Mouse (Mus musculus): Measurements from ENCODE around the gene Mup4. TPM values are rescaled to one million over a fixed set of nuclear protein-coding genes. Genes with fewer than 3 reads are reported as not detected.
"Not testable (repeated sequence)": the region's sequence is repeated elsewhere in the genome, so short reads cannot be mapped to it uniquely, and the experiment has no call there.

The Mup4 gene
- polyA plus RNA-seq (2016; fragmentation: Nextera tagmentation; extraction: Ambion mirVana), result not detected in 2 replicates

- Histone ChIP-seq H3K9me3 (no peaks in the 10 kb centered on the region), H3K27me3 (ENCODE audit: insufficient read depth, poor library complexity, severe bottlenecking) (no peaks in the 10 kb centered on the region), H3K4me3 (no peak within 1 kb of the TSS), H3K36me3 (no peaks in the 10 kb centered on the region), H3K27ac (no peak within 1 kb of the TSS), H3K4me1 (no peaks in the 10 kb centered on the region)
- no peak for DNase-seq (ENCODE audit: low spot score)
- WGBS, result 72% methylated on average over 3 of the region's 3 CpGs
Observed at GRCm38 (mm10) chr4:59960610-59961009, at the start of gene Mup4. Gene Mup4, minus strand, starts transcription at chr4:59960710.

- H3K4me1 ChIP-seq; H3K27me3 ChIP-seq (ENCODE audit: insufficient read depth, poor library complexity, severe bottlenecking); H3K27ac ChIP-seq; H3K4me3 ChIP-seq; DNase-seq (ENCODE audit: low spot score); H3K36me3 ChIP-seq; H3K9me3 ChIP-seq: not testable (repeated sequence)
Observed at GRCm38 (mm10) chr4:59997894-59998293, 37.4 kb upstream of the Mup4 start.

GRCm38 (mm10) chr4:59963405-59964344, 3.2 kb upstream of the Mup4 start, which contains the start of gene Mup6:
Gene Mup6, plus strand, starts transcription at chr4:59964294.
- no peak for DNase-seq (ENCODE audit: low spot score)
- Histone ChIP-seq H3K4me3 (no peak within 1 kb of the TSS), H3K27me3 (ENCODE audit: insufficient read depth, poor library complexity, severe bottlenecking) (no peaks in the 10 kb centered on the region), H3K4me1 (no peaks in the 10 kb centered on the region), H3K36me3 (no peaks in the 10 kb centered on the region), H3K27ac (no peak within 1 kb of the TSS), H3K9me3 (no peaks in the 10 kb centered on the region)
- WGBS, result 46% methylated on average over 3 of the region's 3 CpGs

- Histone ChIP-seq H3K9me3 (no peaks in the 10 kb centered on the region), H3K36me3 (no peaks in the 10 kb centered on the region), H3K27me3 (ENCODE audit: insufficient read depth, poor library complexity, severe bottlenecking) (no peaks in the 10 kb centered on the region), H3K4me3 (no peak overlapping the region), H3K4me1 (no peaks in the 10 kb centered on the region), H3K27ac (no peak overlapping the region)
- 80% methylated on average over 2 of the region's 2 CpGs for WGBS
- no peak for DNase-seq (ENCODE audit: low spot score)
Observed at GRCm38 (mm10) chr4:59937543-59937942, 23.0 kb downstream of the Mup4 start.

GRCm38 (mm10) chr4:59932505-59933281, 27.8 kb downstream of the Mup4 start:
- H3K4me1 ChIP-seq, result no peaks in the 10 kb centered on the region
- H3K9me3 ChIP-seq, result no peaks in the 10 kb centered on the region
- H3K4me3 ChIP-seq, result no peak overlapping the region
- whole genome bisulfite sequencing, result 47% methylated on average over 6 of the region's 6 CpGs
- H3K36me3 ChIP-seq, result no peaks in the 10 kb centered on the region
- DNase-seq (ENCODE audit: low spot score), result peak; percentile 24
- H3K27me3 ChIP-seq (ENCODE audit: insufficient read depth, poor library complexity, severe bottlenecking), result no peaks in the 10 kb centered on the region
- no peak overlapping the region for H3K27ac ChIP-seq

- WGBS, result 18% methylated on average over 6 of the region's 6 CpGs
- H3K36me3 ChIP-seq, result no peaks in the 10 kb centered on the region
- peak; percentile 89 for DNase-seq (ENCODE audit: low spot score)
- H3K4me1 ChIP-seq, result peaks cover 10% of the 10 kb centered on the region; the same call in 1 of the 2 replicates
- H3K9me3 ChIP-seq, result no peaks in the 10 kb centered on the region
- no peak overlapping the region for H3K27ac ChIP-seq
- no peaks in the 10 kb centered on the region for H3K27me3 ChIP-seq (ENCODE audit: insufficient read depth, poor library complexity, severe bottlenecking)
- H3K4me3 ChIP-seq, result no peak overlapping the region
Observed at GRCm38 (mm10) chr4:59928347-59928746, 32.2 kb downstream of the Mup4 start.

- Histone ChIP-seq H3K9me3 (no peaks in the 10 kb centered on the region), H3K36me3 (no peaks in the 10 kb centered on the region), H3K27me3 (ENCODE audit: insufficient read depth, poor library complexity, severe bottlenecking) (no peaks in the 10 kb centered on the region), H3K4me3 (no peak overlapping the region), H3K27ac (no peak overlapping the region), H3K4me1 (peaks cover 12% of the 10 kb centered on the region; the same call in 1 of the 2 replicates)
- 77% methylated on average over 3 of the region's 3 CpGs for WGBS
- peak; percentile 72 for DNase-seq (ENCODE audit: low spot score)
Observed at GRCm38 (mm10) chr4:59927666-59928065, 32.8 kb downstream of the Mup4 start.

GRCm38 (mm10) chr4:59925082-59925481, 35.4 kb downstream of the Mup4 start:
- H3K9me3 ChIP-seq, result no peaks in the 10 kb centered on the region
- H3K4me1 ChIP-seq, result peaks cover 12% of the 10 kb centered on the region; the same call in 1 of the 2 replicates
- WGBS, result 88% methylated on average over 9 of the region's 9 CpGs

GRCm38 (mm10) chr4:59917966-59918365, 42.5 kb downstream of the Mup4 start:
- 89% methylated on average over 3 of the region's 3 CpGs for WGBS

More at GRCm38 (mm10) chr4:59925082-59925481, 35.4 kb downstream of the Mup4 start:
- no peak overlapping the region for H3K4me3 ChIP-seq
- H3K27me3 ChIP-seq (ENCODE audit: insufficient read depth, poor library complexity, severe bottlenecking), result no peaks in the 10 kb centered on the region
- DNase-seq (ENCODE audit: low spot score), result no peak
- H3K27ac ChIP-seq, result peak overlapping the region; percentile 74; the same call in 1 of the 2 replicates
- H3K36me3 ChIP-seq, result no peaks in the 10 kb centered on the region

GRCm38 (mm10) chr4:59914608-59915403, 45.7 kb downstream of the Mup4 start, which contains the start of gene Slc46a2:
Gene Slc46a2, minus strand, starts transcription at chr4:59915056.
- 16% methylated on average over 22 of the region's 22 CpGs for WGBS
- H3K9me3 ChIP-seq, result no peaks in the 10 kb centered on the region
- H3K36me3 ChIP-seq, result no peaks in the 10 kb centered on the region
- peaks cover 14% of the 10 kb centered on the region; the same call in 1 of the 2 replicates for H3K4me1 ChIP-seq
- no peak within 1 kb of the TSS for H3K4me3 ChIP-seq
- H3K27me3 ChIP-seq (ENCODE audit: insufficient read depth, poor library complexity, severe bottlenecking), result peaks cover 24% of the 10 kb centered on the region
- DNase-seq (ENCODE audit: low spot score), result no peak
- H3K27ac ChIP-seq, result no peak within 1 kb of the TSS

More at GRCm38 (mm10) chr4:59917966-59918365, 42.5 kb downstream of the Mup4 start:
- peaks cover 14% of the 10 kb centered on the region; the same call in 1 of the 2 replicates for H3K4me1 ChIP-seq
- H3K9me3 ChIP-seq, result no peaks in the 10 kb centered on the region
- no peak for DNase-seq (ENCODE audit: low spot score)
- peaks cover 24% of the 10 kb centered on the region for H3K27me3 ChIP-seq (ENCODE audit: insufficient read depth, poor library complexity, severe bottlenecking)
- no peak overlapping the region for H3K4me3 ChIP-seq
- H3K36me3 ChIP-seq, result no peaks in the 10 kb centered on the region
- H3K27ac ChIP-seq, result no peak overlapping the region

- no peak for DNase-seq (ENCODE audit: low spot score)
- Histone ChIP-seq H3K9me3 (no peaks in the 10 kb centered on the region), H3K27ac (no peak overlapping the region), H3K27me3 (ENCODE audit: insufficient read depth, poor library complexity, severe bottlenecking) (peaks cover 4% of the 10 kb centered on the region), H3K4me1 (peaks cover 7% of the 10 kb centered on the region), H3K36me3 (no peaks in the 10 kb centered on the region), H3K4me3 (no peak overlapping the region)
- 89% methylated on average over 2 of the region's 2 CpGs for WGBS
Observed at GRCm38 (mm10) chr4:59908785-59909184, 51.7 kb downstream of the Mup4 start.

GRCm38 (mm10) chr4:59907657-59908230, 52.8 kb downstream of the Mup4 start:
- Histone ChIP-seq H3K27me3 (ENCODE audit: insufficient read depth, poor library complexity, severe bottlenecking) (no peaks in the 10 kb centered on the region), H3K9me3 (no peaks in the 10 kb centered on the region), H3K27ac (peak overlapping the region; percentile 9; the same call in 1 of the 2 replicates), H3K36me3 (no peaks in the 10 kb centered on the region), H3K4me1 (peaks cover 15% of the 10 kb centered on the region), H3K4me3 (no peak overlapping the region)
- 61% methylated on average over 10 of the region's 10 CpGs for WGBS
- no peak for DNase-seq (ENCODE audit: low spot score)

Data from heart, embryonic 10.5 days (tissue).